Mouse (Mus musculus) ES-Bruce4 (cell line): Measurements from ENCODE around the gene Lrsam1.

Experiments used
- EP300 ChIP-seq: IDR thresholded peaks from 2 replicates; pipeline ENCODE4 v1.6.1; 2011; ENCODE audit warnings: low read depth, low read length; ENCODE audit not compliant: insufficient read depth
- POLR2A ChIP-seq: IDR thresholded peaks from one replicate; pipeline ENCODE4 v1.8.1; 2011; ENCODE audit warnings: low read length; ENCODE audit not compliant: insufficient read depth

DNA sequence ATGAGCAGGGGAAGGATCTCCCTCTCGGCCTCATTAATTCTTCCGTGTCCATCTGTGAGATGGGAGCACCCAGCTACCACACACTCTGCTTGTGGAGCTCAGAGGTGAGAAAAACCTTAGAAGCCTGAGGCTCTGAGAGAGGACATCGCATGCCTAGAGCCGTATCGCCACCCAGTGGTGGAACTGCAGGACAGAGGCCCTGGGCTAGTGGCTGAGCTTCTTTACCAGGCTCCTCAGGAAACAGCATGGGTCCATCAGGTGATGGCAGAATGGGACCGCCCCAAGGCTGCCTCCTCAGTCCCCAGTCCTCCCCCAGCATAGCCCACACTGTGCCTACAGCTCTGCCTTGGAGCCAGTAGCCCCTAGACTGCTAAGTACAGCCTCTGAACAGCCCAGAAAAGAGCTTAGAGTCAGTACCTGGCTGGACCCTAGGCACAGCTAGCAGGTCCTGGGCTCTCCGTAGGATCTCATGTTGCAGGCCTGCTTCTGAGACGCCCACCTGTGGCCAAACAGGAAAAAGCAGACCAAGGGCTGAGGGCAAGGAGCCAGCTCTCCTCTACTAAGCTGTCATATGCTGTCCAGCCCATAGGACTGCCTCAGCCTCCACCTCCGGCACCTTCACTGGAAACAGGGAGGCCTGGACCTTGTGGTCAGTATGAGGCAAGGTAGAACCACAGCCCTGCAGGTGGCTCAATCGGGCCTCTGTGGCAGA, 33.0 kb downstream of the Lrsam1 start:
- TF ChIP-seq POLR2A (no peak), EP300 (peak; percentile 41; the same call in 1 of the 2 replicates)
